Mouse (Mus musculus): Measurements from ENCODE around the gene Dct. TPM values are rescaled to one million over a fixed set of nuclear protein-coding genes. Genes with fewer than 3 reads are reported as not detected.

Gene Dct
- total RNA-seq, 4 experiments from 2014 or later = 0.18 to 2.0 (median 0.73) TPM

Other genes with a start within 250 kb of the Dct start
- gene Tgds, start 80.5 kb upstream of the Dct start, total RNA-seq (2022) = 10 to 100 TPM; 10.0 to 12.9 (median 11.3) TPM
- gene Gpr180, start 84.9 kb upstream of the Dct start, total RNA-seq (2022) = 10 to 100 TPM; 22.0 to 25.2 (median 23.0) TPM
- gene Sox21, start 184.8 kb upstream of the Dct start, total RNA-seq (2022) = 10 to 100 TPM in 2 of 4 experiments, 1 to 10 TPM in 2; 7.5 to 10.4 (median 9.3) TPM
- not detected for gene Gm9376, start 214.7 kb upstream of the Dct start, total RNA-seq (2022)